Mouse (Mus musculus) gastrocnemius, adult 2 months (tissue): ENCODE results near the gene Npsr1. TPM values are rescaled to one million over a fixed set of nuclear protein-coding genes. Genes with fewer than 3 reads are reported as not detected.

Source experiments
- DNase-seq: peaks from one replicate; pipeline ENCODE4 v3.0.0; 2022
- H3K27ac ChIP-seq: fragments of 200-600 bp; 2 replicates; pipeline ENCODE4 v1.8.1; 2022; ENCODE audit warnings: mild to moderate bottlenecking
- H3K4me3 ChIP-seq: fragments of 200-600 bp; 2 replicates; pipeline ENCODE4 v1.8.1; 2022; ENCODE audit warnings: mild to moderate bottlenecking, moderate library complexity
- CTCF ChIP-seq: fragments of 200-600 bp; IDR thresholded peaks from 2 replicates; pipeline ENCODE4 v1.8.1; 2022; ENCODE audit warnings: antibody characterized with exemption, mild to moderate bottlenecking, moderate library complexity
- intact Hi-C: fragments of 180-260 bp; cut with DNase I; formaldehyde crosslinking; loops from one replicate; pipeline ENCODE4 v1.15.1; 2025
- total RNA-seq, 2 experiments: library from RNA; stranded (reverse); gene quantifications; 2 replicates each; pipeline ENCODE4 v1.2.3; 2021

Gene Npsr1
- total RNA-seq, 2 experiments from 2014 or later = not detected

GRCm38 (mm10) chr9:24283071-24283470 is 185.3 kb downstream of the Npsr1 start:
- Histone ChIP-seq H3K27ac (no peak overlapping the region), H3K4me3 (no peak overlapping the region)
- no peak for DNase-seq
- TF ChIP-seq CTCF = no peak
- intact Hi-C loops = no loop called here

GRCm38 (mm10) chr9:24283536-24283935 is 185.7 kb downstream of the Npsr1 start:
- no peak for DNase-seq
- Histone ChIP-seq H3K4me3 (no peak overlapping the region), H3K27ac (no peak overlapping the region)
- intact Hi-C loops = no loop called here
- TF ChIP-seq CTCF = no peak

GRCm38 (mm10) chr9:24284239-24285084 is 186.7 kb downstream of the Npsr1 start:
- TF ChIP-seq CTCF = no peak
- Histone ChIP-seq H3K27ac (no peak overlapping the region), H3K4me3 (no peak overlapping the region)
- DNase-seq = no peak
- intact Hi-C loops = no loop called here

GRCm38 (mm10) chr9:24285419-24285818 is 187.6 kb downstream of the Npsr1 start:
- no peak for DNase-seq
- no peak for TF ChIP-seq CTCF
- Histone ChIP-seq H3K4me3 (no peak overlapping the region), H3K27ac (no peak overlapping the region)
- intact Hi-C loops = no loop called here

GRCm38 (mm10) chr9:24291385-24291784 is 193.6 kb downstream of the Npsr1 start:
- H3K27ac ChIP-seq = no peak overlapping the region
- H3K4me3 ChIP-seq = no peak overlapping the region
- no peak for DNase-seq
- intact Hi-C loops = no loop called here
- no peak for TF ChIP-seq CTCF

GRCm38 (mm10) chr9:24293252-24293959 is 195.6 kb downstream of the Npsr1 start:
- intact Hi-C loops = no loop called here
- no peak overlapping the region for H3K27ac ChIP-seq
- DNase-seq = no peak
- no peak for TF ChIP-seq CTCF
- H3K4me3 ChIP-seq = no peak overlapping the region

GRCm38 (mm10) chr9:24302906-24303305 is 205.1 kb downstream of the Npsr1 start:
- Histone ChIP-seq H3K27ac (no peak overlapping the region), H3K4me3 (no peak overlapping the region)
- intact Hi-C loops = no loop called here
- no peak for TF ChIP-seq CTCF
- DNase-seq = no peak

- no peak overlapping the region for H3K4me3 ChIP-seq
- intact Hi-C loops = no loop called here
- no peak overlapping the region for H3K27ac ChIP-seq
- TF ChIP-seq CTCF = no peak
- no peak for DNase-seq
These were observed 209.2 kb downstream of the Npsr1 start for GRCm38 (mm10) chr9:24306990-24307389.

GRCm38 (mm10) chr9:24307400-24307799 is 209.6 kb downstream of the Npsr1 start:
- Histone ChIP-seq H3K27ac (no peak overlapping the region), H3K4me3 (no peak overlapping the region)
- no peak for TF ChIP-seq CTCF
- intact Hi-C loops = no loop called here
- no peak for DNase-seq

GRCm38 (mm10) chr9:24315835-24316234 is 218.0 kb downstream of the Npsr1 start:
- H3K27ac ChIP-seq = no peak overlapping the region
- intact Hi-C loops = no loop called here
- TF ChIP-seq CTCF = no peak
- no peak for DNase-seq
- H3K4me3 ChIP-seq = no peak overlapping the region

GRCm38 (mm10) chr9:24331661-24332060 is 233.9 kb downstream of the Npsr1 start:
- no peak for TF ChIP-seq CTCF
- intact Hi-C loops = no loop called here
- DNase-seq = no peak
- H3K27ac ChIP-seq = no peak overlapping the region
- no peak overlapping the region for H3K4me3 ChIP-seq

GRCm38 (mm10) chr9:24341321-24341720 is 243.5 kb downstream of the Npsr1 start:
- DNase-seq = no peak
- Histone ChIP-seq H3K27ac (no peak overlapping the region), H3K4me3 (no peak overlapping the region)
- intact Hi-C loops = no loop called here
- TF ChIP-seq CTCF = no peak

GRCm38 (mm10) chr9:24347011-24347410 is 249.2 kb downstream of the Npsr1 start:
- H3K4me3 ChIP-seq = no peak overlapping the region
- TF ChIP-seq CTCF = no peak
- intact Hi-C loops = no loop called here
- no peak overlapping the region for H3K27ac ChIP-seq
- no peak for DNase-seq
